Mouse (Mus musculus) kidney, adult 2 months (tissue): ENCODE measurements around the gene Tanc1.

Experiments used
- CTCF ChIP-seq: fragments of 200-500 bp; conservative IDR thresholded peaks from 2 replicates; pipeline ENCODE4 v1.5.1; 2011; ENCODE audit warnings: low read depth, mild to moderate bottlenecking, control low read depth, low read length, moderate library complexity, mixed read lengths; ENCODE audit not compliant: insufficient read depth, insufficient read length
- POLR2A ChIP-seq: fragments of 200-500 bp; IDR thresholded peaks from one replicate; pipeline ENCODE4 v1.6.1; 2011; ENCODE audit warnings: low read depth, low read length, control low read depth

- TF ChIP-seq CTCF (no peak), POLR2A (no peak)
Measured at GRCm38 (mm10) chr2:59707922-59708706, 96.3 kb downstream of the Tanc1 start.
